Mouse (Mus musculus): ENCODE data around the gene Ptgs1. TPM values are rescaled to one million over a fixed set of nuclear protein-coding genes. Genes with fewer than 3 reads are reported as not detected.
"Not testable (repeated sequence)": the region's sequence is repeated elsewhere in the genome, so short reads cannot be mapped to it uniquely, and the experiment has no call there.

Gene Ptgs1
- polyA plus RNA-seq (2012; rRNA removed) (10.7 and 11.9 TPM in 2 replicates), polyA plus RNA-seq (2014; fragmentation: Nextera tagmentation; extraction: Ambion mirVana) (14.4 and 15.0 TPM in 2 replicates)

DNA sequence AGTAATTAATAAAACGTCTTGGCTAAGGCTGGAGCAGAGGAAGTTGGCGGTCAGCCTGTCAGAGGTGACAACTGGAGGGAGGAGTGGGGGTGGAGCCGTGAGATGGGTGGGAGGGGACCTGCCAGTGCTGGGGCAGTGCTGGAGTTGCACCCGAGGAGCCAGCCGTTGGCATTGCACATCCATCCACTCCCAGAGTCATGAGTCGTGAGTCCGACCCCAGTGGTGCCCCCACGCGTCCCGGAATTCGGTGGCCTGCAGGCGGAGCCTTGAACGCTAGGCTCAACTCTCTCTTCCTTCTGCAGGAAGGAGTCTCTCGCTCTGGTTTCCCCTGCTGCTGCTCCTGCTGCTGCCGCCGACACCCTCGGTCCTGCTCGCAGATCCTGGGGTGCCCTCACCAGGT lies at the start of gene Ptgs1:
TSS of gene Ptgs1 (plus strand) at position 61 of the 400 bp plus-strand sequence.
- Histone ChIP-seq H3K36me3 (ENCODE audit: control insufficient read depth, insufficient read depth, low read length) (no peaks in the 10 kb centered on the region), H3K27ac (replicated peaks; ENCODE audit: low read depth, low read length) (no peak within 1 kb of the TSS), H3K9ac (ENCODE audit: low read depth, low read length, severe bottlenecking) (peak within 1 kb of the TSS; percentile 65), H3K9me3 (ENCODE audit: control insufficient read depth, low read length) (no peaks in the 10 kb centered on the region), H3K4me3 (replicated peaks; ENCODE audit: low read length) (peak within 1 kb of the TSS; percentile 50), H3K4me1 (ENCODE audit: control insufficient read depth, insufficient read depth, low read length) (peaks cover 3% of the 10 kb centered on the region; the same call in 1 of the 2 replicates), H3K27me3 (ENCODE audit: control insufficient read depth, insufficient read depth, low read length) (no peaks in the 10 kb centered on the region), H3K4me2 (replicated peaks; ENCODE audit: low read depth, low read length, severe bottlenecking) (peak within 1 kb of the TSS; percentile 88)
- peak; percentile 54; the same call in 1 of the 2 replicates for ATAC-seq (ENCODE audit: low FRiP score, low read depth)
- under 1% methylated on average over 18 of the region's 18 CpGs for WGBS
- no peak for TF ChIP-seq POLR2A (IDR thresholded peaks at IDR 0.05; ENCODE audit: borderline replicate concordance, extremely low read depth, insufficient read depth, insufficient read length)
- DNase-seq (ENCODE audit: low spot score), result peak; percentile 28

DNA sequence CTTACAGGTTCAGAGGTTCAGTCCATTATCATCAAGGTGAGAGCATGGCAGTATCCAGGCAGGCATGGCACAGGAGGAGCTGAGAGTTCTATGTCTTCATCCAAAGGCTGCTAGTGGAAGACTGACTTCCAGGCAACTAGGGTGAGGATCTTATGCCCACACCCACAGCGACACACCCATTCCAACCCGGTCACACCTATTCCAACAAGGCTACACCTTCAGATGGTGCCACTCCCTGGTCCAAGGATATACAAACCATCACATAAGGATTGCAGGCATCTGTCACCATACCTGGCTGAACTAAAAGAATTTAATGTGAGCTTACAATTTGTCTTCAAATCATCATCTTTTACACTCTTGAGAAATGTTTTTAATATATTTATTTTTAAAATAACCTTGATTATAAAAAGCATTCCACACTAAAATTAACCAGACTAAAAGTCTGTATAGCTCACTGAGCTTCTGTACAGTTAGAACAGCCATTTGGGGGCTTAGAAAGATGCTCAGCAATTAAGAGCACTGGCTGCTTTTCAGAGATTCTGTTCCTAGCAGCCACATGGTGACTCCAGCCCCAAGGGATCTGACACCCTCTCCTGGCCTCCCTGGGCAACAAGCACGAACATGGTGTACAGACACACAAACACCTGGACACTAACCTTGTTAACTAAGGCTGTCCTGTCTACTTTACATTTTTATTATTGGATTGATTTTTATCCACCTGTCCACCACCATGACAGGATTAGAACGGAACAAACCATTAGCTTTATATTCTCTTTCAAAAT lies 48.4 kb upstream of the Ptgs1 start:
- H3K4me2 ChIP-seq (replicated peaks; ENCODE audit: low read depth, low read length, severe bottlenecking); H3K9me3 ChIP-seq (ENCODE audit: control insufficient read depth, low read length); H3K27me3 ChIP-seq (ENCODE audit: control insufficient read depth, insufficient read depth, low read length); H3K27ac ChIP-seq (replicated peaks; ENCODE audit: low read depth, low read length); H3K4me1 ChIP-seq (ENCODE audit: control insufficient read depth, insufficient read depth, low read length); H3K4me3 ChIP-seq (replicated peaks; ENCODE audit: low read length); DNase-seq (ENCODE audit: low spot score); ATAC-seq (ENCODE audit: low FRiP score, low read depth); H3K9ac ChIP-seq (ENCODE audit: low read depth, low read length, severe bottlenecking): not testable (repeated sequence)
- peaks cover 17% of the 10 kb centered on the region for H3K36me3 ChIP-seq (ENCODE audit: control insufficient read depth, insufficient read depth, low read length)
- 87% methylated on average over 4 of the region's 4 CpGs for WGBS

DNA sequence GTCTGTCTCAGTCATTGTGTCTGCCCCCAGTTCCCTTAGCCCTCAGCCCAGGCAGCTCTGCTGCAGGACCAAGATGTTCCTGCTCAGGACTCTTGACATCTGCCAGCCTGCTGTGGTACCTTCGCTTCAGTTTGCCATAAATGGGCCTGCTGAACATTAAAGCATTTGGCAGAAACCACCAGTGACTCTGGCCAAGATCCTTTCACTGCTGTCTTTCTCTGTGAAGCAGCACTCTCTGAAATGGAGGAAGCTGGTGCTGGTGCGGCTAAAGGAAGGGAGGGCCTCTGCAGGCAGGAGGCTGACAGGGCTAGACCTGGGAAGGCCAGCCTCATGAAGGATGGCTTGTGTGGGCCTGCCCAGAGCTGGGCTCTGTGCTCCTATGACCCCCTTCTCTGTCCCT lies 46.9 kb upstream of the Ptgs1 start:
- no peak overlapping the region for H3K9ac ChIP-seq (ENCODE audit: low read depth, low read length, severe bottlenecking)
- no peak for TF ChIP-seq POLR2A (IDR thresholded peaks at IDR 0.05; ENCODE audit: borderline replicate concordance, extremely low read depth, insufficient read depth, insufficient read length)
- no peaks in the 10 kb centered on the region for H3K9me3 ChIP-seq (ENCODE audit: control insufficient read depth, low read length)
- no peak for DNase-seq (ENCODE audit: low spot score)
- no peak overlapping the region for H3K27ac ChIP-seq (replicated peaks; ENCODE audit: low read depth, low read length)
- H3K4me2 ChIP-seq (replicated peaks; ENCODE audit: low read depth, low read length, severe bottlenecking), result no peak overlapping the region
- no peak for ATAC-seq (ENCODE audit: low FRiP score, low read depth)
- H3K4me1 ChIP-seq (ENCODE audit: control insufficient read depth, insufficient read depth, low read length), result 0 out of 2 replicates have a peak, but pooled peaks cover 2% of the 10 kb centered on the region
- 52% methylated on average over 2 of the region's 2 CpGs for WGBS
- H3K27me3 ChIP-seq (ENCODE audit: control insufficient read depth, insufficient read depth, low read length), result no peaks in the 10 kb centered on the region
- peaks cover 4% of the 10 kb centered on the region; the same call in 1 of the 2 replicates for H3K36me3 ChIP-seq (ENCODE audit: control insufficient read depth, insufficient read depth, low read length)
- H3K4me3 ChIP-seq (replicated peaks; ENCODE audit: low read length), result no peak overlapping the region

DNA sequence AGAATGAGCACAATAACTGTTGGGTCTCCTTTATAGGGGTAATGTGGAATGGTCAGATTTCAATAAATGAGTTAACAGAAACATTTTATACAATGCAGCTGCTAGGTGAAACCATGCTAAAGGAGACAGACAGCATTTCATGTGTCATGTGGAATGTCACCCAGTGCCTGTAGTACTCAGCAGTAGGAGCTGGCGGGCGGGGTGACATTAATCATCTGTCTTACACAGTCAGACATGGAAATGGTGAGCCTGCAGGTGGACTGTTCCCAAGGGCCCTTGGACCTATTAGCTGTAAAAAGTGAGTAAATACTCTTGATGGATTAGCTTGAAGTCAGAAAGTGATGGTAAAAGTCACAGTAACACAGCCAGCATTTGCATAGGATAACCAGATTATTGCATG lies 46.0 kb upstream of the Ptgs1 start:
- H3K27ac ChIP-seq (replicated peaks; ENCODE audit: low read depth, low read length), result no peak overlapping the region
- 72% methylated on average over 2 of the region's 2 CpGs for WGBS

DNA sequence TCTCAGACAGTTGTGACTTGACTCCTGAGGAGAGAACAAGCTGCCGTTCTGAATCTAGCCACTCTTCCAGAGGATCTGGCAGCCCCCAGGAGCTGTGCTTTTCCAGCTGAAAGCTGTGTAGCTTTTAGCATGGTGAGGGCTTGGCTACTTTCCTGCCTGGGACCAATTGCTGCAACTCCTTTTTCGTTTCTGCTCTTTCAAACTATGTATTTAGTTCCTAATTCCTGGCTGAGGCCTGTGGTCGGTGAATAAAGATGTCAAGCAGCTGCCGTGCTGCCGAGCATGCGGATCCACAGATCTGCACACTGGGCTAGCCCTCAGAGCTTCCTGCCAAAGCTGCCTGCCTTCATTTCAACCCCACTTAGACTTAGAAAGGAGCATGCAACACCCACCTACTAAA lies 45.4 kb upstream of the Ptgs1 start:
- Histone ChIP-seq H3K27me3 (ENCODE audit: control insufficient read depth, insufficient read depth, low read length) (no peaks in the 10 kb centered on the region), H3K36me3 (ENCODE audit: control insufficient read depth, insufficient read depth, low read length) (peaks cover 8% of the 10 kb centered on the region; the same call in 1 of the 2 replicates), H3K9ac (ENCODE audit: low read depth, low read length, severe bottlenecking) (no peak overlapping the region), H3K27ac (replicated peaks; ENCODE audit: low read depth, low read length) (no peak overlapping the region), H3K9me3 (ENCODE audit: control insufficient read depth, low read length) (no peaks in the 10 kb centered on the region), H3K4me3 (replicated peaks; ENCODE audit: low read length) (no peak overlapping the region), H3K4me1 (ENCODE audit: control insufficient read depth, insufficient read depth, low read length) (0 out of 2 replicates have a peak, but pooled peaks cover 2% of the 10 kb centered on the region), H3K4me2 (replicated peaks; ENCODE audit: low read depth, low read length, severe bottlenecking) (no peak overlapping the region)
- ATAC-seq (ENCODE audit: low FRiP score, low read depth) (no peak), DNase-seq (ENCODE audit: low spot score) (no peak)
- TF ChIP-seq POLR2A (IDR thresholded peaks at IDR 0.05; ENCODE audit: borderline replicate concordance, extremely low read depth, insufficient read depth, insufficient read length), result no peak
- 71% methylated on average over 6 of the region's 6 CpGs for WGBS

More for the DNA sequence above, 46.0 kb upstream of the Ptgs1 start:
- H3K9ac ChIP-seq (ENCODE audit: low read depth, low read length, severe bottlenecking), result no peak overlapping the region
- H3K27me3 ChIP-seq (ENCODE audit: control insufficient read depth, insufficient read depth, low read length), result no peaks in the 10 kb centered on the region
- 0 out of 2 replicates have a peak, but pooled peaks cover 2% of the 10 kb centered on the region for H3K4me1 ChIP-seq (ENCODE audit: control insufficient read depth, insufficient read depth, low read length)
- no peak for DNase-seq (ENCODE audit: low spot score)
- H3K4me2 ChIP-seq (replicated peaks; ENCODE audit: low read depth, low read length, severe bottlenecking), result no peak overlapping the region
- peaks cover 8% of the 10 kb centered on the region; the same call in 1 of the 2 replicates for H3K36me3 ChIP-seq (ENCODE audit: control insufficient read depth, insufficient read depth, low read length)
- H3K9me3 ChIP-seq (ENCODE audit: control insufficient read depth, low read length), result no peaks in the 10 kb centered on the region
- no peak for TF ChIP-seq POLR2A (IDR thresholded peaks at IDR 0.05; ENCODE audit: borderline replicate concordance, extremely low read depth, insufficient read depth, insufficient read length)
- H3K4me3 ChIP-seq (replicated peaks; ENCODE audit: low read length), result no peak overlapping the region
- no peak for ATAC-seq (ENCODE audit: low FRiP score, low read depth)

DNA sequence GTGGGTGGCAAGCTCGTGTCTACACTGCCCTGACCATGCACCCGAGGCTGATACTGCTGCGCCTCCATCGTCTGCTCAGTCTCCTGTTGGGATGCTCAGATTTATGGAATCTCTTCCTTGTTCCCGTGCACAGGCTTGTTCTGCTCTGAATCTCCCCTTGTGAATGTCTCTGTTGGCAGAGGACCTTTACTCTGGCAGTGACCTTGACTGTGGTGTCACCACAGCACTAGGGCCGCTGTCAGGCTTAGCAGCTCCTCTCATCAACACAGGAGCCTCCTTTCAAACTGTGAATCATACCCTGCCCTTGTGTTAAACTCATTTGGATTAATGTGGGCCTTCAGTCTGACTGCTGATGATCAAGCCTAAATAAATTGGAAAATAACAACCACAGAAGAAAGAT lies 41.0 kb upstream of the Ptgs1 start:
- not testable (repeated sequence) for ATAC-seq (ENCODE audit: low FRiP score, low read depth); H3K27ac ChIP-seq (replicated peaks; ENCODE audit: low read depth, low read length); H3K36me3 ChIP-seq (ENCODE audit: control insufficient read depth, insufficient read depth, low read length); H3K4me2 ChIP-seq (replicated peaks; ENCODE audit: low read depth, low read length, severe bottlenecking); H3K9me3 ChIP-seq (ENCODE audit: control insufficient read depth, low read length); DNase-seq (ENCODE audit: low spot score); H3K4me1 ChIP-seq (ENCODE audit: control insufficient read depth, insufficient read depth, low read length); H3K4me3 ChIP-seq (replicated peaks; ENCODE audit: low read length); H3K9ac ChIP-seq (ENCODE audit: low read depth, low read length, severe bottlenecking); H3K27me3 ChIP-seq (ENCODE audit: control insufficient read depth, insufficient read depth, low read length)
- WGBS, result 74% methylated on average over 6 of the region's 6 CpGs

All from limb, embryonic 14.5 days (tissue).